Mouse (Mus musculus) embryo, embryonic 10.5 days (tissue): ENCODE results near the gene Aoc1.
"Not testable (repeated sequence)": the region's sequence is repeated elsewhere in the genome, so short reads cannot be mapped to it uniquely, and the experiment has no call there.

ENCODE experiments used
- DNase-seq: peaks from one replicate; pipeline ENCODE4 v3.0.0-alpha.2; 2015; ENCODE audit warnings: low spot score

The Aoc1 gene

GRCm38 (mm10) chr6:48861616-48862280 lies 10.9 kb upstream of the Aoc1 start:
- DNase-seq, result no peak

DNA sequence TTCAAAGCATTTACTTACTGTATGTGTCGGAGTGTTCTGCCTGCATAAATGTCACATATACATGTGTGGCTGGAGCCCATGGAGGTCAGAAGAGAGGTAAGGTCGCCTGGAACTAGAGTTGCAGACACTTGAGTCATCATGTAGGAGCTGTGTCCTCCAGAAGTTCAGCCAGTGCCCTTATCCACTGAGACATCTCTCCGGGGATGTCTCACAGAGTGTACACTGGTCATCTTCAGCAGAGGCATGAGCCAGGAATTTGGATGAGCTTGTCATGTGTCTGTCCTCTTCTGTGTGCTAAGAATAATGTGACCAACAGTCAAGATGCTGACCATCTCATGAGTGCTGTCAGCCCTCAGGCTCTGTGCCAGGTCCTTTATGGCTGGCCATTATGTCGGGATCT lies 9.9 kb upstream of the Aoc1 start:
- DNase-seq, result no peak

DNA sequence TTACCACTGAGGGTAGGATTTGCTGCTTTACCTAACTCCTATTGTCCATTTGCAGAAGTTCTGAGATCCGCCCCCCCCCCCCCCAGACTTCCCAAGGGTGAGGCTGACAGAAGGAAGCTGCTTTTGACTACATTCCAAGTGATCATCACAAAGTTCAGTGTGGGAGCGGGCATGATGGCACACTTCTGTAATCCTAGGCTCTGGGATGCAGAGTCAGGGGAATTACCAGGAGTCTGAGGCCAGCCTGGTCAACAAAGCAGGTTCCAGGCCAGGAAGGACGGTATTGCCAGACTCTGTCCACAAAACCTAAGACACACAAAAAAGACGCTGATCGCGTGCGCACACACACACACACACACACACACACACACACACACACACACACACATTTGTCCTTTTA lies 9.2 kb upstream of the Aoc1 start:
- DNase-seq, result no peak

GRCm38 (mm10) chr6:48864181-48864580 lies 8.5 kb upstream of the Aoc1 start:
- no peak for DNase-seq

DNA sequence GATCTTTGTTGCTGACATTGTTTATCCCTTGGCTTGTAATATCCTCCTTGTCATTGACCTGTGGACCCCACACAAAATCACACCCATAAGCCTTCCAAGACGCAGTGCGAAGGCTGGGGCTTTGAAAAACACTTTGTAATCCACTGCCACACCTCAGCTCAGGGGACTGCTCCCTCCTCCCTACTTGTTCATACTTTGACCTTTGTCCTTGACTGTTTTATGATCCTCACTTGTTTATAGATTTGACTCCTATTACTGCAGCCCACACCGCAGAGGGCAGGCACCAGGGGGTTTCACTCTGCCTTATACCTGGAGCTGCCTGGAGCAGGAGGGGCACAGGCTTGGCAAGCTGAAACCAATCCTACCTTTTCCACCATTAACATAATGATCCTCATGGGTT lies 8.0 kb upstream of the Aoc1 start:
- DNase-seq, result no peak

- no peak for DNase-seq
Observed at GRCm38 (mm10) chr6:48865152-48865745, 7.4 kb upstream of the Aoc1 start.

DNA sequence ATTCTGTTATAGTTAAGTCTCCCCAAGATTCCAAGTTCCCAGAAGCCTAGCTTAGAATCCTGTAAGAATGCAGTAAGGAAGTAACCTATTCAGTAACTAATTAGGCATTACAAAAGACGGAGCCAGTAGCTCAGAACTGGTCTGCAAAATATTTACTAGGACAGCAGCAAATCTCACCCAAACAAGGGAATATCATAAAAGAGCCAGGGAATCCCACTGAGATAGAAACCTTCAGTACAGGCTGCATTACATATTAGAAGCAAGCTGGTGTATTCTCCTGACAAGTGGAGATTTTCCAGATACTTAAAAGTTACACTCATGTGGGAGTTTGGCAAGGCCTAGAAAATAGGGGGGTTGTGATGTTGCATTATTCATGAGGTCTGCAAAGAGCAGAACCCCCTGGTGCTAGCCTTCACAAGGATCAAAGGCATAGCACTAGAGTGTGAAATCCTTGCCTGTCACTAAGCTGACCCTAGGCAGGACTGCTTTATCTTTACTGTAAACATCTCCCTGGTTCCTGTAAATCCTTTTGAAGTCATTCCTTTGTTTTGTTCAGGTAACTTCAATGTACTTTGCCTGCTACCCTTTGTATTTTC lies 6.2 kb upstream of the Aoc1 start:
- peak; percentile 61 for DNase-seq

GRCm38 (mm10) chr6:48867158-48867557 lies 5.5 kb upstream of the Aoc1 start:
- no peak for DNase-seq

GRCm38 (mm10) chr6:48869774-48870173 lies 2.9 kb upstream of the Aoc1 start:
- DNase-seq, result no peak

GRCm38 (mm10) chr6:48874576-48874975 lies 1.9 kb downstream of the Aoc1 start:
- DNase-seq, result no peak

GRCm38 (mm10) chr6:48875515-48875914 lies 2.8 kb downstream of the Aoc1 start:
- no peak for DNase-seq

DNA sequence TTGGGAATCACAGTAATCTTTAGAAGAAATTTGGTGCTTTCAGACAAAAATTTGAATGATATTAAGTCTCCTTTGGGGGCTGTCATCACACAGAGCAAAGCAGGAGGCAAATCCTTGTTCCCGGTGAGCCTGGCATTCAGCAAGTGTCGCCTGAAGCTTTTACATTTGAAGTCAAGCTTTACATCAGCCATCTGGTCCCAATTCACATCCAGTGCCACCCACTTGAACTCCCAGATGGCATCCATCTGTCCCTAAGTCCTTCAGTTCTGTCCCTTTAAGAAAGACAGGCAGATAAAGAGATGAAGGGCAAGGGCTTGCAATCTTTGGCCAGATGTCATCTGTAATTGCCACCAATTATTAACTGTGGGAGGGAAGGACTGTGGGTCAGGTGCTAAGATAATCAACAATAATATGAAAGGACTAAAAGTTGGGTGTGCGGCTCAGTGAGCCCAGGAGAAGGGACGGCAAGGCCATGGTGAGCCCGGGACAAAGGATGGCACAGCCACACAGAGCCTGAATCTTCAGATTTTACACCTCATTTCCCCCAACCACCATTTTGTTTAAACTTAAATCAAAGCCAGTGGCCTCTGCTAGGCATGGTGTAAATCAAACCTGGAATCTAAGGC lies 3.9 kb downstream of the Aoc1 start:
- DNase-seq, result no peak

DNA sequence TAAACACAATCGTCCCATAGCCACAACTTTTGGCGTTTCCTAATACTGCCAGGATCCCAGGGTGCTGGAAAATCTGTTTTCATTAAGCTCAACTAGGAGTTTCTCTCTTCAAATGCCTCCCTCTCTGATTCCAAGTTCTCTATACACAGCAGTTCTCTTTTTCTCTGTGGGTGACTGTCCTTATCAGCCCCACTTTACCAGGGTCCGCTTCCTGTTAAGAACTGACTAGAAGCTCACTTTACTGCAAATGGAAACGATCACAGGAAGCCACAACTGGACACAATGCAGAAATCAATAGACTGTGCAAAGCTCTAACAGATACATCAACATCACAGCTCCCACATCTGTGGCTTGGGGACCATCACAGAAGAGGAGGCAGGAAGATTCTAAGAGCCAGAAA lies 21.5 kb downstream of the Aoc1 start:
- no peak for DNase-seq

DNA sequence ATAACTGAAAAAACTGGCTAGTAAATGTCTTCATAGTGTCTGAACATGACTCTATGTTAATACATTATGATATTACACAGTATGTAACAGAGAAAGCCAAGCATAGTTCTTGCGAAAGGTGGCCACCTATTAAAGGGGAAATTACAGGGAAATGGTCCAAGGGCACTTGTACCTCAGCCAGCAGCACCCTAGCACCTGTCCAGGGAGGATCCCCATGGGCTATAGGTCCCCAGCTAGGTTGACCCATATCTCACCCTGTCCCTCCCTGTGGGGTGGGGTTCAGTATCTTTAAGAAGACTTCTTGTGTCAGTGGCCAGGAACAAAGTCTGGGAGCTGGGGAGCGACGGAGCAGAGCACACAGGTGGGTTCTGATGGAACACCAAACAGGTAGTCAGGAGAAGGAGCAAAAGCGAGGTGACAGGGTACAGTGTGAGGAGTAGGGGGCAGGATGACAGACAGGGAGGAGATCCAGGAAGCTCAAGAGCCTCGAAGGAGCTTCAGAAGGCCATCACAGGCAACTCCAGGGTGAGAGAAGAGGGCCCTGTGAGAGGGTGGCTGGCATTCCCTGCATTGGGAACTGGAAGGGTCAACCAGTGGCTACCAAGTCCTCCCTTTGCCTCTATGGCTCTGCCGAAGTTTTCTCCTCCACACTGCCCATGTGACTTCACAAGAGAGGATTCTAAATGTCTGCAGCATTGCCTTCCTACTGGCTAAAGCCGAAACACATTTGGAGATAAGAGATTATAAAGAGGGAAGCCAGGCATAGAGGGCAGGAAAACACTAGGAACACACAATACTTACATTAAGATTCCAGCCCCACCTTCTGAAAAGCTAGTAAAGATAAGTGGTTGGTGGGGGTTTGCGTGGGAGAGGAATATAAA lies 22.5 kb downstream of the Aoc1 start:
- DNase-seq, result no peak

- DNase-seq, result no peak
Observed at GRCm38 (mm10) chr6:48895941-48896340, 23.2 kb downstream of the Aoc1 start.

DNA sequence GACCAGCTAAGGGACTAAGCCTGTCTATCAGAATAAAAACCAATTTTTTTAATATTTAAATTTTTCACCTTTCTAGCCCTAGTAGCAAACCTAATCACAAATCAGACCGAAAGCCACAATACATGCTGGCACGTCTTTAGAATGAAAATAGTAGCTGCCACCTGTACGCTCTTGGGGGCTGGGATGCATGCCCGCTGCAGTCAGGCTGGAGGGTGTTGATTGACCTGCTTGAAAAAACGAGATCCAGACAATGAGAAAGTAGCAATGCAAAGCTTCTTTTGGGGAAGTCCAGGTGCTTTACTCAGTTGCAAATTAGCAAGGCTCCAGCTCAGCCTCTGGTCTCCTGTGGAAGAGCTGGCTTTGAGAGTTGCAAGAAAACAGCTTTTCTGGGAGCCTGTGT lies 24.3 kb downstream of the Aoc1 start:
- DNase-seq, result no peak

DNA sequence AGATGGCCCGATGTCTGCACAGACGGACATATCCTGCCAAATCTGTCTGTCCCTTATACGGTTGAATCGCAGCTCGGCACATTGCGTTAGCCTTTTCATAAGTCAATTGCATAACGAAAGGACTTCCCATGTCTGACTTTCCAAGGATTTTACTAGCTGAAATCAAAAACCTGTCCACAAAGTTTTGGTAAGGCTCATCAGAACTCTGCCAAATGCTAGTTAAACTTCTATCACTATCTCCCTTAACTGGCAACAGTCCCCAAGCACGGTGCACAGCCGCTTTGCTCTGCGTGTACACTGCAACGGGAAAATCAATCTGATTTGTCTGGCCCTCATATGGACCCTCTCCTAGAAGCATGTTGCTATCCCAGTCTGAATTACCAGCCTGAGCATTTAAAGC lies 28.6 kb downstream of the Aoc1 start:
- not testable (repeated sequence) for DNase-seq

DNA sequence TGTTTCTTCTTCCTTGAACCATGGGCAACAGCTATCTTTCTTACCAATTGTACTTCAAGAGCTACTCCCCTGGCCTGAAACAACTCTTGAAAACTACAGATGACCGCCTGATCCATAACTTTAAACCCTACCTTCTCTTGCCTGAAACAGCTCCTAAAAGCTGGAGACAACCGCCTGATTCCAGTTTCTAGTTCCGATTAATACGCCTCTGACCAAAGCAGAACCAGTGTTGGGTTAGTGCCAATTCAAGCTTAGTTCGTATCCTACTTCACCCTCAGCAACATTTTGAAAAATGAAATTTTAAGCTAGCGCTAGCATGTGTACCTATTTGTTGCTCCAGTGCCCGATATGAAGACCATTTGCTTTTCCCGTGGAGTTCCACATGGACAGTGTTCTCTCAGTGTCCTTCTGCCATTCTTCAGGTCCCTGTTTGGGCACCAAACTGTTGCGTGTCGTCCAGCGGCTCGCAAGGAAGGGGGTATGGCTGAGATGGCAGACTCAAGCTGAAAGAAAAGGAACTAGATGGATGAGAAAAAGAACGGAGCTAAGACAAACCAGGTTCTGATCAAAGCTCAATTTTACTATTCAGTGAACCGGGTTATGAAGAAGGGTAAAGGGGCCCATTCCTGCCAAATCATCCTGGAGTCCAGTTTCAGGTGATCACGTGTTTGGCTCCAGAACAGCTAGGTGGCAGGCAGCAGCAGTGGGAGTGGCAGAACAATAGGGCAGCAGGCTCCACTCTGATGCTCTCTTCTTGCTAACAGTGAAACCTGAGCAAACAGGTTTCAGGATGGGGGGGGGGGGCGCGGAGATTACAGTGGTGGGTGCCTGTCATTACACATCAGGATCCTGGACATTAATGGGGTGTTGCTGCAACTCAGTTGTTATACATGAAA lies 30.1 kb downstream of the Aoc1 start:
- DNase-seq, result no peak

- no peak for DNase-seq
Observed at GRCm38 (mm10) chr6:48903437-48903836, 30.7 kb downstream of the Aoc1 start.

DNA sequence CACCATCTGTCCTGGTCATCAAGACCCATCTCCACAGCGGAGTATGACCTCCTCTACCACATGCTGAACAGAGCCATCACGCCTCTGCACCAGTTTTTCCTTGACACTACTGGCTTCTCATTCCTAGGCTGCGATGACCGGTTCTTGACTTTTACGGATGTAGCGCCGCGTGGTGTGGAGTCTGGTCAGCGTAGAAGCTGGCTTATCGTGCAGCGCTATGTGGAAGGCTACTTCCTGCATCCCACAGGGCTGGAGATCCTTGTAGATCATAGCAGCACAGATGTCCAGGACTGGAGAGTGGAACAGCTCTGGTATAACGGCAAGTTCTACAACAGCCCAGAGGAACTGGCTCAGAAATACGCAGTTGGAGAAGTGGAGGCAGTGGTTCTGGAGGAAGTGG lies 32.9 kb downstream of the Aoc1 start:
- DNase-seq, result no peak

DNA sequence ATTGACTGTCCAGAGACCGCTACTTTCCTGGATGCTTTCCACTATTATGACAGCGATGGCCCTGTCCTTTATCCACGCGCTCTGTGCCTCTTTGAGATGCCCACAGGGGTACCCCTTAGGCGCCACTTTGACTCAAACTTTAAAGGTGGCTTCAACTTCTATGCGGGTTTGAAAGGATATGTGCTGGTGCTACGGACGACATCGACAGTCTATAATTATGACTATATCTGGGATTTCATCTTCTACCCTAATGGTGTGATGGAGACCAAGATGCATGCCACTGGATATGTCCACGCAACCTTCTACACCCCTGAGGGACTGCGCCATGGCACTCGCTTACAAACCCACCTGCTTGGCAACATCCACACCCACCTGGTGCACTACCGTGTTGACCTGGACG lies 33.7 kb downstream of the Aoc1 start:
- DNase-seq, result no peak
